Mouse (Mus musculus) liver, postnatal 0 days (tissue): ENCODE measurements around the gene Gatad2a. TPM values are rescaled to one million over a fixed set of nuclear protein-coding genes. Genes with fewer than 3 reads are reported as not detected.
A peak's percentile ranks its signal among the peaks of the same experiment; 100 is the strongest.
"Not testable (repeated sequence)": the region's sequence is repeated elsewhere in the genome, so short reads cannot be mapped to it uniquely, and the experiment has no call there.

Experiments
- ATAC-seq: fragments of 200-750 bp; cut with Nextera tagmentation; 2 replicates; pipeline ENCODE4 v1.8.0; 2017; ENCODE audit warnings: mild to moderate bottlenecking, moderate library complexity
- DNase-seq: peaks from one replicate; pipeline ENCODE4 v3.0.0-alpha.2; 2016
- H3K27ac ChIP-seq: fragments of 300-500 bp; sonication (generic); 2 replicates; pipeline ENCODE4 v1.5.1; 2014; ENCODE audit warnings: antibody characterized with exemption, moderate library complexity, mild to moderate bottlenecking, low read depth
- H3K27me3 ChIP-seq: fragments of 300-500 bp; sonication (generic); 2 replicates; pipeline ENCODE4 v1.6.1; 2014; ENCODE audit warnings: low read length, control low read depth, mixed read lengths; ENCODE audit not compliant: insufficient read depth
- H3K36me3 ChIP-seq: fragments of 300-500 bp; sonication (generic); replicated peaks from 2 replicates; pipeline ENCODE4 v1.6.1; 2014; ENCODE audit warnings: mild to moderate bottlenecking, control low read depth, low read length, moderate library complexity, mixed read lengths; ENCODE audit not compliant: insufficient read depth
- H3K4me1 ChIP-seq: fragments of 300-500 bp; sonication (generic); 2 replicates; pipeline ENCODE4 v1.6.1; 2014; ENCODE audit warnings: antibody characterized with exemption, mild to moderate bottlenecking, control low read depth; ENCODE audit not compliant: insufficient read depth
- H3K4me2 ChIP-seq: fragments of 300-500 bp; sonication (generic); 2 replicates; pipeline ENCODE4 v1.6.1; 2014; ENCODE audit warnings: low read depth, mild to moderate bottlenecking, low read length, moderate library complexity, mixed read lengths
- H3K4me3 ChIP-seq: fragments of 300-500 bp; sonication (generic); 2 replicates; pipeline ENCODE4 v1.5.1; 2014; ENCODE audit warnings: low read depth, low read length
- H3K9ac ChIP-seq: fragments of 300-500 bp; sonication (generic); replicated peaks from 2 replicates; pipeline ENCODE4 v1.6.1; 2014; ENCODE audit warnings: mild to moderate bottlenecking, moderate library complexity
- H3K9me3 ChIP-seq: fragments of 300-500 bp; sonication (generic); 2 replicates; pipeline ENCODE4 v1.6.1; 2016; ENCODE audit warnings: mild to moderate bottlenecking, control low read depth, low read length, mixed read lengths
- CTCF ChIP-seq: sonication (generic); IDR thresholded peaks from 2 replicates; pipeline ENCODE4 v1.5.1; 2016; ENCODE audit warnings: antibody characterized with exemption, low read depth
- EP300 ChIP-seq: IDR thresholded peaks from 2 replicates; pipeline ENCODE4 v1.6.1; 2016; ENCODE audit warnings: antibody characterized with exemption, low read depth, mild to moderate bottlenecking
- WGBS: fragments of 180-500 bp; shearing (Covaris S2); extraction: QIAGEN DNeasy Blood & Tissue Kit; methylation state at CpG from one replicate; pipeline ENCODE4 v1.1.7; 2014; ENCODE audit not compliant: insufficient replicate concordance; 5-methylcytosine and 5-hydroxymethylcytosine counted together
- polyA plus RNA-seq: library from polyadenylated mRNA; unstranded; fragments of >200 nt; fragmentation: Nextera tagmentation; extraction: Ambion mirVana; gene quantifications from 2 replicates; pipeline ENCODE4 v1.2.1, GENCODE M21; 2015

Gatad2a gene
- polyA plus RNA-seq, 1 experiment from 2014 or later, result 20.7 TPM

DNA sequence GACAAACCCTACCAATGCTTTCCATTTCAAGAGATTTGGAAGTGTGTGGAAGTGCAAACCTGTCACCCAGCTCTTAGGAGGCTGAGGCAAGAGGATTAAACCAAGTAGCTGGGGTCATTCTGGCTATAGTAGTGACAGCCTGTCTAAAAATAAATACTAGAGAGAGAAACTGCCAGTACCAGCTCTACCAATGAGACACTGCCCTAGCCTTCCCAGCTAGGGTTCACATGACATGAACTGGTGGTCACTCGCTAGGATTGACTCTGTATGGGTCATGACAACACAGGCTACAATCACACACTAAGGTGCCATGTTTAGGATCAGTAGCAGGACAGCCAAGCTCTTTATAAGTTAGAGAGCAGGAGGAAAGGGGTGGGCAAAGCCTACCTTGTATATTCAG lies 34.1 kb upstream of the Gatad2a start:
- Histone ChIP-seq H3K9me3 (no peaks in the 10 kb centered on the region), H3K4me1 (no peaks in the 10 kb centered on the region), H3K36me3 (peaks cover 70% of the 10 kb centered on the region), H3K27me3 (no peaks in the 10 kb centered on the region), H3K27ac (no peak overlapping the region), H3K4me2 (no peak overlapping the region), H3K9ac (no peak overlapping the region), H3K4me3 (no peak overlapping the region)
- TF ChIP-seq CTCF (no peak), EP300 (no peak)
- 86% methylated on average over 1 of the region's 1 CpGs for WGBS
- DNase-seq (no peak), ATAC-seq (no peak)

DNA sequence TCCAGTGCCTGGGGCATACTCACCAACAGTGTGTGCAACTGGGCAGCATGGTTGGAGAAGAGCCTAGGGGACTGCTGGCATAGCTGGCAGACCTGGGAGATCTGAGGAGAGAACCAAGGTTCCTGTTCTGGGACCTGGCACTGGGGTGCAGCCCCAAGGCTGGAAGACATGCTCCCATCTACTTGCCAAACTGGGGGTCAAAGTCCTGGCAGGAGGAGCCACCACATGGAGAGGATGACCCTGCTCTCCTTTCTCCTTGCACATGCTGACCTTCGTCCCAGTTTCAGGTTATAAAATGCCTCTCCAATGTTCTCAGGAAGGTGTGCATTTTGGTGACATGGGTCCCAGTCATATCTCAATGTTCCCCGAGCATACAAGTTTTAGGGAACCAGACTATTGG lies 30.0 kb upstream of the Gatad2a start:
- no peak for TF ChIP-seq EP300
- TF ChIP-seq CTCF, result no peak
- Histone ChIP-seq H3K4me2 (no peak overlapping the region), H3K27me3 (no peaks in the 10 kb centered on the region)

DNA sequence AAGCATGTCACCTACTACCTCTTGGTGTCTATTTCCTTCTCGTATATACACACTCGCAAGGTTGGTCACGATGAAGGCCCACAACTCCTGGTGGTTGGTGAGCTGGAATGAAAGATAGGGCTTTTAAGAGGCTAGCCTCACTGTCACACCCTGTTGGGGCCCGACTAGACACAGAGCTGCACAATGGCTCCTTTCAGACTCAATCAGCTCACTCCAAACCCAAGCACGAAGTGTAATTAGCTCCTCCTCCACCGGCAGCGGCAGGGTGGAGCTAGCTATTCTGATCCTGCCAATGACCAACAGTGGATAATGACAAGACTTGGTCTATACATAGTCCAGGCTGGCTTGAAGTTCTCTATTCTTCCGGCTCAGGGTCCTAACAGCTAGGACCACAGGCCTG lies 27.4 kb upstream of the Gatad2a start:
- H3K9ac ChIP-seq, result no peak overlapping the region

More for the DNA sequence above, 30.0 kb upstream of the Gatad2a start:
- no peak for ATAC-seq
- Histone ChIP-seq H3K36me3 (peaks cover 95% of the 10 kb centered on the region), H3K27ac (no peak overlapping the region), H3K9me3 (no peaks in the 10 kb centered on the region), H3K4me1 (no peaks in the 10 kb centered on the region), H3K4me3 (no peak overlapping the region), H3K9ac (no peak overlapping the region)
- DNase-seq, result no peak
- 78% methylated on average over 2 of the region's 2 CpGs for WGBS

DNA sequence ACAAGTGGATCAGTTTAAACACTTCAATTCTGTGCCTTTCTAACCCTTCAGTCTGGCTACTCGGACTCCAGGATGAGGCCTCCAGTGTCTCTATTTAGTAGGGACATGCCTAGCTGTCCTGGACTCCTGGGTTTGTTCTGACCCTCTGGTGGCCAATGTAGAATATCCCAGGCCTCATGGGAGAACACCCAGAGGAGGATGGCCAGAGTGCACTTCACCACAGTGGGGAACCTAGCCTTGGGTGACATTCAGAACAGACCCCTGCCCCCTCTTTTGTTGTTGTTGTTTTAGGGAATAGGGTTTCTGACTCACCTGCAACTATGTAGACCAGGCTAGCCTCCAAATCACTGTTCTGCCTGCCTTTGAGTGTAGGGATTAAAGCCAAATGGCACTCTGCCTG lies 18.8 kb upstream of the Gatad2a start:
- no peaks in the 10 kb centered on the region for H3K4me1 ChIP-seq
- WGBS, result 78% methylated on average over 1 of the region's 1 CpGs

More for the DNA sequence above, 27.4 kb upstream of the Gatad2a start:
- no peak for TF ChIP-seq CTCF
- no peak for TF ChIP-seq EP300
- Histone ChIP-seq H3K27ac (no peak overlapping the region), H3K27me3 (no peaks in the 10 kb centered on the region), H3K4me3 (no peak overlapping the region), H3K4me1 (no peaks in the 10 kb centered on the region), H3K36me3 (peaks cover 97% of the 10 kb centered on the region), H3K9me3 (no peaks in the 10 kb centered on the region), H3K4me2 (no peak overlapping the region)
- DNase-seq, result no peak
- ATAC-seq, result no peak
- WGBS, result 84% methylated on average over 8 of the region's 8 CpGs

DNA sequence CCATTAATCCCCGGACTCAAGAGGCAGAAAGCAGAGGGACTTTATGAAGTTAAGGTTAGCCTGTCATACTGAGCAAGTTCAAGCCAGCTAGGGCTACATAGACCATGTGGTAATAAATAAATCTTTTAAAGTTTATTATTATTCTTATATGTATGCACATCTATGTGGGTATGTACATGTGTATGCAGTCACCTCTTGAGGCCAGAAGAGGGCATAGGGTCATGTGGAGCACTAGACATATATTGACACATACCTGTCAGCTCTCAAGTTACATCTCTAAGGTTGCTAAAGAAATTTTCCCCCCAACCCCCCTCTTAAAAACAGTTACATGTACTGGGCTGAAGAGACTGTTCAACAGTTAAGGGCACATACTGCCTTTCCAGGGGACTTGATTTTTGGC lies 16.6 kb upstream of the Gatad2a start:
- Histone ChIP-seq H3K36me3 (peaks cover 9% of the 10 kb centered on the region; the same call in 1 of the 2 replicates), H3K27me3 (no peaks in the 10 kb centered on the region), H3K4me2 (no peak overlapping the region), H3K4me1 (no peaks in the 10 kb centered on the region), H3K9ac (no peak overlapping the region), H3K9me3 (no peaks in the 10 kb centered on the region), H3K4me3 (no peak overlapping the region), H3K27ac (no peak overlapping the region)
- WGBS, result 70% methylated on average over 1 of the region's 1 CpGs
- DNase-seq, result no peak
- TF ChIP-seq EP300, result no peak
- peak; percentile 45 for TF ChIP-seq CTCF
- ATAC-seq, result peak; percentile 55

More for the DNA sequence above, 18.8 kb upstream of the Gatad2a start:
- ATAC-seq (no peak), DNase-seq (no peak)
- no peak for TF ChIP-seq EP300
- no peak; the same call in 1 of the 2 replicates for TF ChIP-seq CTCF
- no peak overlapping the region for H3K4me3 ChIP-seq
- H3K36me3 ChIP-seq, result peaks cover 32% of the 10 kb centered on the region
- H3K9ac ChIP-seq, result no peak overlapping the region
- H3K4me2 ChIP-seq, result no peak overlapping the region
- H3K27ac ChIP-seq, result no peak overlapping the region
- H3K9me3 ChIP-seq, result no peaks in the 10 kb centered on the region
- no peaks in the 10 kb centered on the region for H3K27me3 ChIP-seq

DNA sequence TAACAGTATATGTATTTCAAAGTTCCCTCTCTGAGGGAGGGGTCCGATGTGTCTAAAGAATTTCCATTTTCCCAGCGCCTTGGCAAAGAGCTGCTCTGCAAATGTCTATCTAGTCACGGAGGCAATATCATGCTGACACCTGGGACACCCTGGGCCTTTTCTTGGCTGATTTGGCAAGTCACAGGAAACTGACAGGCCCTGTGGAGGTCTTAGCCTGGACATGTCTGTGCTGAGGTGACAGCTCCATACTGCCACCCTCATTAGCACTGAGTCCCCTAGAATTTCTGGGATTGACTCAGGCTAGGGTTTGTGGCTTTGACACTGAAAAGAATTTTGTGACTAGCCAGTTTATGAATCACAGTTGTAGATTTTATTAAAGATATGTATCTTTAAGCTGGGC lies 16.2 kb upstream of the Gatad2a start:
- H3K4me2 ChIP-seq, result no peak overlapping the region
- ATAC-seq, result no peak
- H3K9me3 ChIP-seq, result no peaks in the 10 kb centered on the region

DNA sequence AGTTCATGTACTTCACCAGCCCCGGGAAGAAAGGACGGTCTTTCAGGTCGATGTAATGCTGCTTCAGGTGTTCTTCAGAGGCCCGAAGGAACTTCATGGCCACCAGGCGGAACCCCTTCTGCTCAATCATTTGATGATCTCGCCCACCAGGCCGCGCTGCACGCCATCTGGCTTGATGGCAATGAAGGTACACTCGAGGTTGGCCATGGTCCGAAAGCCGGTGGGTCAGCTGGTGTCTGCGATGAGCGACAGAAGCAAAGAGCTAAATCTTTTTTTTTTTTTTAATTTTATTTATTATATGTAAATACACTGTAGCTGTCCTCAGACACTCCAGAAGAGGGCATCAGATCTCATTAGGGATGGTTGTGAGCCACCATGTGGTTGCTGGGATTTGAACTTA lies 14.6 kb upstream of the Gatad2a start:
- not testable (repeated sequence) for DNase-seq, H3K4me1 ChIP-seq, H3K9me3 ChIP-seq, H3K4me3 ChIP-seq, H3K4me2 ChIP-seq, ATAC-seq, H3K9ac ChIP-seq, H3K27me3 ChIP-seq, H3K27ac ChIP-seq, H3K36me3 ChIP-seq
- WGBS, result 88% methylated on average over 14 of the region's 14 CpGs

More for the DNA sequence above, 16.2 kb upstream of the Gatad2a start:
- no peak overlapping the region for H3K27ac ChIP-seq
- TF ChIP-seq EP300 (no peak), CTCF (no peak)
- 0 out of 2 replicates have a peak, but pooled peaks cover 5% of the 10 kb centered on the region for H3K36me3 ChIP-seq
- H3K9ac ChIP-seq, result no peak overlapping the region
- H3K4me3 ChIP-seq, result no peak overlapping the region
- no peaks in the 10 kb centered on the region for H3K4me1 ChIP-seq
- no peak for DNase-seq
- WGBS, result 55% methylated on average over 3 of the region's 3 CpGs
- no peaks in the 10 kb centered on the region for H3K27me3 ChIP-seq
